13 mouse cellular contexts compared by ENCODE assay signal in genomic region chr3:137795754-137796315, GRCm38 (mm10).
"Had no signal": no experiment of that assay in that cellular context is flagged by ENCODE, and none has a peak within 500 bp of the region (broad histone marks: within the 10 kb centered on the region; RNA-seq: fewer than 3 reads in every experiment).

No protein-coding gene starts in this region.

- H3K36me3 ChIP-seq: kidney, embryonic 15.5 days; limb, embryonic 12.5 days; liver, embryonic 13.5 days; lung, embryonic 15.5 days; midbrain, embryonic 12.5 days had no signal

- H3K4me3 ChIP-seq: kidney, embryonic 15.5 days; limb, embryonic 12.5 days; liver, embryonic 13.5 days; lung, embryonic 15.5 days; midbrain, embryonic 12.5 days had no signal

- ATAC-seq: liver, postnatal 0 days; midbrain, embryonic 16.5 days had no signal

- H3K4me1 ChIP-seq: kidney, embryonic 15.5 days; limb, embryonic 12.5 days; liver, embryonic 13.5 days; lung, embryonic 15.5 days; midbrain, embryonic 12.5 days had no signal

- H3K27me3 ChIP-seq: kidney, embryonic 15.5 days; limb, embryonic 12.5 days; liver, embryonic 13.5 days; lung, embryonic 15.5 days; midbrain, embryonic 12.5 days had no signal

- H3K4me2 ChIP-seq: kidney, embryonic 15.5 days; limb, embryonic 12.5 days; liver, embryonic 13.5 days; lung, embryonic 15.5 days; midbrain, embryonic 12.5 days had no signal

- H3K27ac ChIP-seq: kidney, embryonic 15.5 days; limb, embryonic 12.5 days; liver, embryonic 13.5 days; lung, embryonic 15.5 days; macrophage; midbrain, embryonic 12.5 days had no signal

- H3K9ac ChIP-seq: kidney, embryonic 15.5 days; limb, embryonic 12.5 days; liver, embryonic 13.5 days; liver, postnatal 0 days; lung, embryonic 15.5 days; midbrain, embryonic 12.5 days had no signal

- H3K9me3 ChIP-seq: kidney, embryonic 15.5 days; limb, embryonic 12.5 days; liver, embryonic 13.5 days; lung, embryonic 15.5 days; midbrain, embryonic 12.5 days had no signal

- DNase-seq: kidney, postnatal 25 days; liver; liver, embryonic 13.5 days; liver, postnatal 0 days; lung, postnatal 14 days; right cerebral cortex, postnatal 14 days; thymus, postnatal 4 days had no signal
